Mouse (Mus musculus): ENCODE results near the gene Slc8a1.

DNA sequence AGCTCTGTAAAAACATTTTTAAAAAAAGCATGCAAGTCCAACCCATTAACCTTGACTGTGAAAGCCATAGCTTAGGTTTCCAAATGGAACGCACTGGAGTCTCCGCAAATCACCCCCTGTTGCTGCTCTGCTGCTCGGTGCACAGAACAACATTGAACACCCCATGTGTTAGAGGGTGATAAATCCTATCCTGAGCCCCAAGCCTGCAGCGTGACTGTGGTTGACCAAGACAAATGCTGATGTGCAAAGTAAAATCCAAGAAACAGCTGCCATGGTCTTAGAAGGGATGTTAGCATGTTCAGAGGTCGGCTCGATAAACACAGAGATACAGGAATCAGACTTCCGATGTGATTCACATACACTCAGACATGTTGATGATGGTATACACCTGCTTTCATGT is 346.7 kb downstream of the Slc8a1 start:
- TF ChIP-seq CTCF (IDR thresholded peaks at IDR 0.05; ENCODE audit: control insufficient read depth, insufficient read depth, insufficient read length) (no peak), CEBPB (IDR thresholded peaks at IDR 0.05; ENCODE audit: low read depth) (no peak), MAX (IDR thresholded peaks at IDR 0.05) (no peak), MYOG (IDR thresholded peaks at IDR 0.05; ENCODE audit: control insufficient read depth, extremely low read depth, insufficient read length) (no peak)

All from C2C12 (cell line).